Mouse (Mus musculus) hematopoietic stem cell, adult 5-6 weeks (primary cell): ENCODE measurements at regions not wholly inside any gene's neighbourhood (a gene's known extent, or its start where the extent isn't known, plus 50 kb on each side); places are given as distances from the start of the nearest gene placed in this dataset.

Experiments
- ATAC-seq, 2 experiments: fragments of 125-278 bp in 1 of 2; replicated peaks in 1 of 2; 2 replicates each; pipeline ENCODE4 v1.8.0; 2016 to 2017; ENCODE audit warnings: inconsistent platforms in 2 of 2, mild to moderate bottlenecking in 2 of 2, moderate number of reproducible peaks in 2 of 2, low read depth in 1 of 2, moderate TSS enrichment in 1 of 2; ENCODE audit not compliant: low FRiP score in 2 of 2, poor library complexity in 2 of 2, severe bottlenecking in 2 of 2, insufficient read depth in 1 of 2, low TSS enrichment in 1 of 2

DNA sequence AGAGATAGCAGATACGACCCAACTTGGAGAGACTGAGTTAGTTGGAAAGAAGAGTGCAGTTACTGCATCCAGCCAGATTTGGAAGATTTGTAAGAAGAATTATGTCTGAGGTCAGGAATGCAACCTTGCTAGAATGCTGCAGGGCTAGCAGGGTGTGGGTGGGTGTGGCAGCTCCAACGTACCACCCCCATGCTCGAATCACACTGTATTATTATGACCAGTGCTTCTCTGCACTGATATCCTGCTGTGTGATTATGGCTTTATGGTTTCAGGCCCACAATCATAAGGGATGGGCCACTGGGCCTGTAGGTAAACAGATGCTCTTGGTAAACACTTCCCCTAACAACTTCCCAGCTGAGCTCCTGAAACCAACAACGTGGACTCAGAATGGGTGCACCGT, 122.8 kb upstream of the Cpeb2 start:
- no peak for ATAC-seq

DNA sequence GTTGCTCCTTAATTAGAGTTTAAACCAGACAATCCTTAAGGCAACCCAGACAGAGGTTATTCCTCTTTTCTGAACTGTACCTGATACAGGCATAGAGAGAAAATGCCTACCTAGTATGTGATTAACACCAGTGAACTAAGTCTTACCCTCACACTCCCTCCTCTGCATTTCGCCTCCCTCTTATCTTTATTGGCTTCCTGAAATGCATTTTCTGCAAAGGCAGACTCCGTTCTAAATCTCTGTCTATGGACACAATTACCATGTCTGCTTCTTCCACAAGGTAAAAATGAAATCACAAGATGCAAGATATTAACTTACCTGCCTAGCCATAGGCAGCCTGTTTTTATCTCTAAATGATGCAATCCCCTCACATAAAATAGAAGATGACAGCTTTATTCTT, 121.2 kb upstream of the Cpeb2 start:
- no peak for ATAC-seq

DNA sequence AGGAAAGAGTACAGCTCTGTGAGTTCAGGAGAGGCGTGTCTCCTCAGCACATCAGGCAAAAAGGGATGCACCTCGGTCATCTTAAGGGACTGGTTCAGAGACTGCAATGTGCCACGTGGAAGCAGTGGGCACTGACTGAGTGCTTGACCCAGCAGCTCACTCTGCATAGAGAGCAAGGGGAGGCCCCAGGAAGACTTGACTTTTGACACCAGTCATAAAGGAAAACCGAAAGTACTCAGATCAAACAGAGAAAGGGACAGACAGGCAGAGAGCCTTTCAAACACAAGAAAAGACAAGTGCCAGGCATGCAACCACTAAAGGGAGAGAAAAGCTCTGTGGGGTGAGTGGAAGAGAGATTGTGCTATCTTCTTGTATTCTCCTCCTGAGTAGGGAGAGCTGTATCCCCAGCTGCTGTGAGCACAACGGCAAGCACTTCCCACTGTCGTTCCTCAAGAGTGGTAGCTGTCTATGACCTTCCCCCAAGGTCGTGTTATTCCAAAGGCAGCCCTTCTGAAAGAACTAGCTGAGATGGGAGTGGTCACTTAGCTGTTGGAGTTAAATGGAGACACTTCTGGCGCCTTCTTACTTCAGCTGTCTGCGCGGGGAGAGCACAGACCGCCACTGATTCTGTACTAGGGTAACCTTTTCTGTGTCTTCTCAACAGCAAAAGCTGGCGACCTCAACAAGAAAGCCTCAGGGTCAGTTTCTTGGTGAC, 119.4 kb upstream of the Cpeb2 start:
- ATAC-seq, result no peak

DNA sequence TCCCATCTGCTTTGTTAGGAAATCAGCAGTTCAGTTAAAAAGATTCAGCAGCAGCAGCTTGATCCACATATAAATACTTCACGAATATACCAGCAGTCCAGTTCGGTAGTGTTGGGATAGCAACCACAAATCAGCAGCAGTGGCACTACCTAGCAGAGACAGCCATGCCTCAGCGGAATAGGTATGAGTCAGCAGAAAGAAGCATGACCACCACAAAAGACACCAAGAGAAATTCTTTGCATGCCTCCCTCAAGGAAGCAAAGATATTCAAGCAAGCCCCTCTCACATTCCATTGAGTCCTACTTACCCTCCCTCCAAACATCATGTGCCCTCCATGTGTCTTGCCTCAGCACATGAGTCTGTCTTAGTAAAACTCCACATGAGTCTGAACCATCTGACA, 117.5 kb upstream of the Cpeb2 start:
- ATAC-seq, result no peak

DNA sequence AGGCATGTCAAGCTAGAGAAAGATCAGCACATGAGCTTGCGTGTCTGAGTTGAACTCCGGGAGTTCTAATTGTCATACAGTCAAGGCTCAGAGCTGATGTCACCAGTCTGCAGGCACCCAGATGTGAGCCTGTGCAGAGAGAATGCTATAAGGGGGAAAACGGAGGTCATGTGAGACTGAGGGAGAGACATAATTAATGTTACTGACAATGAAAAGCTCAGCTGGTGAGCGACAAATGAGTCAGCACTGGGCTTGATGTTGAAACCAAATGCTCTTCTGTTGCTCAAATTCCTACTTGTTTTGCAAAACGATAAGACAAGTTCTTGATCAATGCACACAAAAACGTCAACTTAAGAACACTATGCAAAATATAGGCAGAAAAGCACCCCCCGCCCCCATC, 116.1 kb upstream of the Cpeb2 start:
- ATAC-seq, result peak in 1 of 2 experiments; percentile 39; a peak in 1 of 4 replicates

DNA sequence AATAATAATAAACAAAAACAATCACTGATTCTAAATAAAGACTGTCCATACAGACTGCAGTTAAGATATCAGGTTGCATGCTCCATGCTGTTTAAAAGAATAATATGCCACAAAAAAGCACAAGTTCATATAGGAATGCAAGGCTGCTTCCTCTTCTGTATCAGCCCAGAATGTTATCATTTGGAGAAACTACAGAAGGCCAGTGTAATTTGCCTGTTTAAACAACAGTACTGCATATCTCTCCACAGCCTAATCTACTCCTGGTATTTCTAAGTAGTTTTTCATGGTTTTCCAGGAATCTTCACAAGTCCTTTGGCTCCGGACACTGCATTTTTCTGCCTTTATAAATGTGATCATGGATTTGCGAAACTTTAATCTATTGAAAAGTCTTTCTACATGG, 111.9 kb upstream of the Cpeb2 start:
- no peak for ATAC-seq

DNA sequence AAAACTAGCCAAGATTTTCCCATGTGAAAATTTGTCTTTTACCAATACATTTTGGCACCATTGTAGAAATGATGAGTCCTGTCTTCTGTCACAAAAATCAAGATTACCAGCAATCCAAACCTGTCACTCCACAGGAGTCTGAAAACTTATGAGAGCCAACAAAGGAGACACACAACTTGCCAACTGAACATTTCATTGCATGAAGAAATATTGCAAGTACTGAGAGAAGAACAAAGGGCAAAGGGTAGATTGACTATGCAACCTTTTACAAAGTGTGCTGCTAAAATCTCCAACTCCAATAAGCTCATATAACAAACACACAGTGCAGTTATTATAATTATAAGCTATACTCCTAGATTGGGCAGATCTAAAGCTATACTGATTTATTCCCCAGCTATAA, 108.7 kb upstream of the Cpeb2 start:
- ATAC-seq, result no peak

DNA sequence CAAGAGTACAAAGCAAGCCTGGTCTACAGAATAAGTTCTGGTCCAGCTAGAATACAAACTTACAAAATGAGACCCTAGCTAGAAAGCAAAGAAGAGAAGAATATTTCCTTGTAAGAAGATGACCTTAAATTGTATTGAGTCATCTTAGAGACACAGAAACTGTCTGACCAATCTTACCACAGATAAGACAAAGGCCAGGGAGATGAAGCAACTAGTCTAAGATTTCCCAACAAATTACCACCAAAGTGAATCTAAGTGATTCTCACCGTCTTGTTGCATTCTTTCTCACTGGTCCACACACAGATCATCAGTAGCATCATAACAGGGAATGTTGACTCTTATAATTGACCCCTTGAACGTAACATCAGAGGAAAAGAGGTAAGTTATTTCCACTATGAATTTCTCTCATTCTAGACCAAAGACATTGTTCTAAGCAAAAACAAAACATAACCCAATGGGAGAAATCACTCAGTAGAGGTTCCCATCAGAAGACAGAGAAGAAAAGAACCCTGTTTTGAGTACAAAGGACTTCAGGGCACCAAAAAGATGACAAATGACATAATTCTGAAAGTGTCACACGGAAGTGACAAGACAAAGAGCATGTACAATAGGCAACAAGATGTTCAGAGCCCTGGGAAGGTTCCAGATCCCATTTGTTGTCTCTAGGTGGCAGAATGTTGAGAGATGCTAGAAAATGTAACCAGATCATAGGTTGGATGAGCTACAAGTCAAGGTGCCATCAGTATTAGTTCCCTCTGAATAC, 107.0 kb upstream of the Cpeb2 start:
- peak in 1 of 2 experiments; percentile 45; a peak in 1 of 4 replicates for ATAC-seq

DNA sequence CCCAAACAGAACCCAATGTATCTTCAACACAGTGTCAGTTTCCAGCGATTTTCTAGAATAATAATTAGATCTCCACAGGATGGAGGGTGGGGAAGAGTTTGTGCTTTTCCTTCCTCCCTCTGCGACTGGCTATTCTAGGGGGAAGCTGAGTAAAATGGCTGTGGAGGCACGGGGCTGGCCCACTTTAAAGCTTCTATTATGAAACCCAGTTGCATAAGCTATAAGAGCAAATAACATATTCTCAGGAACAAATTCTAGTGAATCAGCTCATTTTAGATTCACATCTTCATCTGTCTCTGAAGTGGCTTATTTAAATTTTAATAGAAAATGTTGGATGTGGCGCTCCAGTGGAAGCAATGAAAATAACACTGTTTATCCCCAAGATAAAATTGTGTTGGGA, 102.6 kb upstream of the Cpeb2 start:
- no peak for ATAC-seq

DNA sequence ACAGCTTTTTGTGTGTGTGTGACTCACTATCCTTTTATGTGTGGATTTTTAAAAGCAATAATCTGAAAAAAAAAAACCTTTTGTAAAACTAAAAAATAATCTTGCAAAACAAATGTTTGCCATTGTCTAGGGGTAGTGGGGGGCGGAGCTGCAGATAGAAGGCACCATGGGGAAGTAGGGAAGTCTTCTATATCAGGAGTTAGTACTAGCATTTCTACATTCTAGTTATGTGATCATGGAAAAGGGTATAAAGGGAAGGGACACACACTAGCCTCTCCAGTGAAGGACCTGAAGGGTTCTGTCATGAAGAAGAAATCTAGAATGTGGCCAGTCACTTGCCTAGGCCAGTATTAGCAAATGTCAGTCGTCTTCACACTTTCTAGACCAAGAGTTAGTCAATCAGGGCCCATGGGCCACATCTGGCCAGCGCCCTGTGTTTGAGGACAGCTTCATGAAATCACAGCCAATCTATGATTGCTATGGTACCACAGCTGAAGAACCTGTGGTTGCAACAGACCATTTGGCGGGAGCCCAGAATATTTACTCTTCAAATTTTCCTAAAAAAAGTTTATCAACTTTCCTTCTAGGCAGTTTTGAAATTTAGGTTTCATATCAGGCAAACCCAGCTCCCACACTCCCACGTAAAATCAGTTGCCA, 101.9 kb upstream of the Cpeb2 start:
- no peak for ATAC-seq

DNA sequence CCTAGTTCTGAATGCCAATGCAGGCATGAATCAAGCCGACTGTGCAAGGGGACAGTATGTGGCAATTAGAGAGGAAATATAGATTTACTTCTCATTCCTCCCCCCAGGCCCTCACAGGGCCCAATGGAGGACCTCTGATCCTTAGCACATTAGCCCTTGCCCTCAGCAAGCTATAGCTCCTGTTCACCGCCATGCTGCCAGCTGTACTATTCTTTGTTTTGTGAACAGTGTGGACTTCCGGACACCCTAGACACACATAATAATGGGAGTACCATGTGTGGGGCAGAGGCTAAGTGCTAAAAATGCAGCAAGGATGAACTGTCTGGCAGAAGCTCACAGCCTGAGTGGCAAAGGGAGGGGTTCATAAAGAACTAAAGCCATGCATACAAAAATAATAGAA, 99.3 kb upstream of the Cpeb2 start:
- ATAC-seq, result no peak

DNA sequence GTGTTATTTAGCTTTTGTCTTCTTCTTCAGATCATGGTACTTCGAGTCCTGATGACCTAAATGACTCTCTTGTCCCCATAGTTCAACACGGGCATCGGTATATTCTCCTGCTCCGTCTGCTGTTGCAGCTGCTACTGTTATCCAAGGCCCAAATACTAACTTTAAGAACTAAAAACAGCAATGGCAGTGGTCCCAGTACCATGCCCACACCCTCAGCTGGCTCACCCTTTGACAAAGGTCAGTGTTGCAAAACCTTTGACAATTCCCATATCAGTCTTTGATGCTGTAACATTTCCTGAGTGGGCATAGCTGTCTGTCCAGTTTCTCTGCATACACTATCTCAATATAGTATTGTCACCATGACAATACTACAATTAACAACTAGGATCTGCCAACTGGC, 96.8 kb upstream of the Cpeb2 start:
- ATAC-seq, result no peak

DNA sequence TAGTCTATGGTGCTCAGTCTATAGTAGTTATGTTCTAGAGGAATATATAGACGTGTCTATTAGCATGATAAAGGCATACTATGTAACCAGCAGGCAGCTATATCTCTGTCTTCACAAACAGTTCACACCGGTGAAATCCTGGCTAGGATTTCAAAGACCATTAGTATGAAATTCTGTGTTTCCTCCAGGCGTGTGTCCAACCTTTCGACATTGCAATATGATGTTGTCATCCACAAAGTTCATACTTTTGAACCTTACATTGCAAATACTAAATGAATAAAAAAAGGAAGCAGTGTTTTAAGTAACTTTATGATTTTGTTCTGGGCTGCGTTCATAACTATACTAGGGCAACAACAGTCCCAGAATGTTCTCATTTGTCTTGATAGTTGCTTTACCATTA, 95.2 kb upstream of the Cpeb2 start:
- ATAC-seq, result no peak; a peak in 1 of 4 replicates

DNA sequence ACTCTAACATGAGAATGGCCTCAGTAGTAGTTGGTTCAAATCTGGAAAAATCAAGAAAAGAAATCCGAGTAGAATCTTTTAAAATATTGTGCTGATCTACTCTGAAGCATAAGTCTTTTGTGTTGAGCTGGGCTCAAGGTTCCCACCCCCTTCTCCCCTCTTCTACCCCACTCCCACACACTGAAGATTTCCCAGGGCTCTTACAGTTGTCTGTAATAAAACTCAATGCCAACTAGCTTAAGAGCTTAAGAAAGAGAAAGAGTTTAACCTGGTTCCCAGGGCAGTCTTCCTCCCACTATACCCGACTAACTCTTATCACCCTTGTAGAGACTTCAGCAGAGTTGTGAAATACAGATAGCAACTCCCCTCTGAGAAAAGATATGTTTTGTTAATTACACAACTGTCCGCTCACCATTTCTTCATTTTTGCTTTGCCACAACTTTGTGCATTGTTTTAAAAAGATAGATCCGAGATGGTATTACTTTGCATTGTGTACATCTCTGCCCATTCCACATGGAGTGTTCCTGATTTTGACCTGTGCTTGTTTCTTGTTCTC, 94.0 kb upstream of the Cpeb2 start:
- no peak for ATAC-seq

DNA sequence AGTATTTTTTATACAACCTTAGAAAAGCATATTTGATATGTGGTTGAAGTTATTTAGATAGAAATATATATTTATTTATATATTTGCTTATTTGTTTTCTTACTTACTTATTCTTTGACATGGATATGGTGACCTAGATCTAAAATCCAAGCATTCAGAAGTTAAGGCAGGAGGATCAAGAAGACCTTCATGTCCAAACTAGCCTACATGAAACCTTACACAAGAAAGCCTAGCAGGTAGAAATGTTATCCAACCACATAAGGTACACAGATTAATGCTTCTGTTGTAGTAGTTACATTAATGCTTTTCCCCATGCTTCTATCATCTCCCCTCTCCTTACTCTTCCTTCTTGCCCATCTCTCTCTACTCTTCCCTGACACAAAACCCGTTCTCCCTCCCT, 93.2 kb upstream of the Cpeb2 start:
- ATAC-seq, result no peak

DNA sequence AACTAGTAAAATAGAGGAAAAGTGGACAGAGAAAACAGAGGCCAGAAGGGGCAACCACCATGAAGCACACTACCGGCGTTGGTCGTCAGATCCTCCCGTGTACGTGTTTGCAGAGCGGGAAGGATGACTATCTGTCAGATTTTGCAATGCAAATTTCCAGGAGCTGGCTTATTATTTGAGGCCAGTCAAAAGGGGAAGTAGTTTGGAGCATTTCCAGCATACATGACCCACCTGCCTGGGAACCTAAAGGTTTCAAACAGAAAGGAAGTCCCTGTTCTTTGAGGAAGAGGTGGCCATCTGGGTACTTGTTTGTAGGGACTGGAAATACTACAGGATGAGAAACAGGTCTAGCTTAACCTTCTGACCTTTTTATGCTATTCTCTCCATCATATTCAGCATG, 87.0 kb upstream of the Cpeb2 start:
- ATAC-seq, result peak; percentile 73 to 76

DNA sequence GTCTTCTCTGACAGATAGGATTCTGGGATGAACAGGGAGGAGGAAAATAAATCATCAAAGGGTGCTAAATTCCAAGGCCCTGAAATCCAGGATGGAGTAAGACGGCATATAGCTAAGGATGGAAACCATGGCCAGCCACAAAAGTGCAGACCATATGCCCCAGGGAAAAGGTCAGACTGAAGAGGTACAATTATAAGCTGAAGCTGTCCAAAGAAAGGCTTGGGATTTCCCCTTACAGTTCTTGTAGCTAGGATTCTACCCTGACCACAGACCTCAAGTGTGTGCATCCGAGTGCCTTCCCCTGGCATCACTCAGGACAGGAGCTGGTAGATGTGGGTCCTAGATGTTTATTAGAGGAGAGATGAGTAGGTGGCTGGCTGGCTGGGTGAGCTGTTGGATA, 86.0 kb upstream of the Cpeb2 start:
- no peak for ATAC-seq

DNA sequence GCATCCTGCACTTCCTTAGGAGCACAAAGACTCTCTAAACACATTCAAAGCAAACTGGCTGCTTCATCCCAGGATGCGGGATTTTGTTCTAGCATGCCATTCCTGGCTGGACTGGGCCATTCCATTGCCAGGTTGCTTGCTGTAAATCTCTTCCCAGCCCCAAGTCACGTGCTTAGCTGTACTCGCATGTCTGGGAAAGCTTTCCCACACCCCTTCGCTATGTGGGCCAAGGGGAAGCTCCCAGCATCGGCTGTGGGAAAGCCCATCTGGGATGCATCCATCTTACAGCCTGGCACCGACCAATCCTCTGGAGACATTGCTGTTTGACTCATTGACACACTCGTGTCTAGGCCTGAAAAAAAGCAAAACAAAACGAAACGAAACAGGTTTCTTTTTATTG, 84.5 kb upstream of the Cpeb2 start:
- no peak for ATAC-seq
